Mouse (Mus musculus): Measurements from ENCODE around the gene Nav3. TPM values are rescaled to one million over a fixed set of nuclear protein-coding genes. Genes with fewer than 3 reads are reported as not detected.

Nav3 gene
- polyA plus RNA-seq, 1 experiment from 2014 or later: 17.6 TPM

- no peaks in the 10 kb centered on the region for H3K36me3 ChIP-seq (ENCODE audit: control insufficient read depth, insufficient read depth, low read length)
- 39% methylated on average over 4 of the region's 4 CpGs for WGBS
- no peak overlapping the region for H3K4me2 ChIP-seq (ENCODE audit: low read length)
- peak; percentile 44 for DNase-seq (ENCODE audit: low spot score)
- peak; percentile 34; the same call in 1 of the 2 replicates for ATAC-seq
- no peaks in the 10 kb centered on the region for H3K27me3 ChIP-seq (replicated peaks; ENCODE audit: control insufficient read depth, insufficient read depth, low read length)
- H3K4me1 ChIP-seq (ENCODE audit: control insufficient read depth, insufficient read depth, low read length): peaks cover 4% of the 10 kb centered on the region; the same call in 1 of the 2 replicates
- H3K27ac ChIP-seq (ENCODE audit: low read depth, low read length): no peak overlapping the region
- no peak overlapping the region; the same call in 1 of the 2 replicates for H3K9ac ChIP-seq (ENCODE audit: low read length)
- H3K4me3 ChIP-seq (ENCODE audit: low read depth, low read length): no peak overlapping the region
- no peaks in the 10 kb centered on the region for H3K9me3 ChIP-seq (replicated peaks; ENCODE audit: control insufficient read depth, low read length)
Observed at GRCm38 (mm10) chr10:109974177-109974576, 481.8 kb downstream of the Nav3 start.

- Histone ChIP-seq H3K9ac (ENCODE audit: low read length) (no peak overlapping the region), H3K4me1 (ENCODE audit: control insufficient read depth, insufficient read depth, low read length) (peaks cover 4% of the 10 kb centered on the region; the same call in 1 of the 2 replicates), H3K27me3 (replicated peaks; ENCODE audit: control insufficient read depth, insufficient read depth, low read length) (no peaks in the 10 kb centered on the region), H3K4me3 (ENCODE audit: low read depth, low read length) (no peak overlapping the region), H3K27ac (ENCODE audit: low read depth, low read length) (no peak overlapping the region), H3K9me3 (replicated peaks; ENCODE audit: control insufficient read depth, low read length) (no peaks in the 10 kb centered on the region), H3K36me3 (ENCODE audit: control insufficient read depth, insufficient read depth, low read length) (no peaks in the 10 kb centered on the region), H3K4me2 (ENCODE audit: low read length) (no peak overlapping the region)
- DNase-seq (ENCODE audit: low spot score) (no peak), ATAC-seq (no peak)
- 85% methylated on average over 3 of the region's 3 CpGs for WGBS
Observed at GRCm38 (mm10) chr10:109973483-109973882, 482.5 kb downstream of the Nav3 start.

- Histone ChIP-seq H3K9ac (ENCODE audit: low read length) (no peak overlapping the region), H3K36me3 (ENCODE audit: control insufficient read depth, insufficient read depth, low read length) (no peaks in the 10 kb centered on the region), H3K27ac (ENCODE audit: low read depth, low read length) (no peak overlapping the region), H3K4me2 (ENCODE audit: low read length) (no peak overlapping the region), H3K27me3 (replicated peaks; ENCODE audit: control insufficient read depth, insufficient read depth, low read length) (no peaks in the 10 kb centered on the region), H3K9me3 (replicated peaks; ENCODE audit: control insufficient read depth, low read length) (no peaks in the 10 kb centered on the region), H3K4me3 (ENCODE audit: low read depth, low read length) (no peak overlapping the region), H3K4me1 (ENCODE audit: control insufficient read depth, insufficient read depth, low read length) (no peaks in the 10 kb centered on the region)
- no peak for ATAC-seq
- 61% methylated on average over 3 of the region's 3 CpGs for WGBS
- DNase-seq (ENCODE audit: low spot score): peak; percentile 34
Observed at GRCm38 (mm10) chr10:109950296-109950695, 505.7 kb downstream of the Nav3 start.

GRCm38 (mm10) chr10:109929319-109929622 is 526.7 kb downstream of the Nav3 start:
- H3K36me3 ChIP-seq (ENCODE audit: control insufficient read depth, insufficient read depth, low read length): no peaks in the 10 kb centered on the region
- H3K4me1 ChIP-seq (ENCODE audit: control insufficient read depth, insufficient read depth, low read length): peaks cover 5% of the 10 kb centered on the region; the same call in 1 of the 2 replicates
- H3K27ac ChIP-seq (ENCODE audit: low read depth, low read length): no peak overlapping the region
- no peak overlapping the region for H3K4me3 ChIP-seq (ENCODE audit: low read depth, low read length)
- H3K9ac ChIP-seq (ENCODE audit: low read length): no peak overlapping the region
- no peak for ATAC-seq
- no peaks in the 10 kb centered on the region for H3K27me3 ChIP-seq (replicated peaks; ENCODE audit: control insufficient read depth, insufficient read depth, low read length)
- WGBS: 60% methylated on average over 5 of the region's 5 CpGs
- no peak for DNase-seq (ENCODE audit: low spot score)
- H3K4me2 ChIP-seq (ENCODE audit: low read length): no peak overlapping the region
- no peaks in the 10 kb centered on the region for H3K9me3 ChIP-seq (replicated peaks; ENCODE audit: control insufficient read depth, low read length)

DNA sequence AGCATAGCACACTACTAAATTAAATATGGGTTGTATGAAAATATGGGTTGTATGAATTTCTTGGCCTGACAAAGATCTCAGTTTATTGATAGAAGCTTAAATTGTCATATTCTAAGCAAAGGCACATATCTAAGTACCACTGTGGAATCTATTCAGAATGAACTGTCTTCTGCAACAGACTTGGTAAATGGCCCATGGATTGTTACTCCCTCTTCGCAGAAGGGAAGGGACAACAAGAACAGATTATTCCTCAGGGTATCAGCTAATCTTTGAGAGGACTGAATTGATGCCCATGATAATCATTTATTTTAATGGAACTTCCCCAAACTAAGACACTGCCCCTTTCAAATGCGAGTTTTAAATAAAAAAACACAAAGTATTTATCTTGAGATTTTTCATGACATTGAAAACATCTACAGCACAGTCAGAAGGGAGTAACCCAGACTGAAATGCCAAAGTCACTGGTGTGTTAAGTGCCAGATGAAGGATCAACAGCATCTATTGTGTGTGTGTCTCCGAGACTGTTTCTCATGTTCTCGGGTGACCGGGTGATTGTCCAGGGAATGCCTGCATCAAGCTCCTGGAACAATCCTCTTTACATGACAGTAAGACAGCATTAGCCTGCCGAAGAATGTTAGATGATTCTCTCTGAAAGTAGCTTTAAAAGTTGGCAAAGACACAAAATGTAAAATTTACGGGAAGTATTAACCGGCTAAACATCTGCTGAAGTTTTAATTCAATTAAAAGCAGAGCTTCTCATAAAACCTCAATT is 527.3 kb downstream of the Nav3 start:
- peaks cover 5% of the 10 kb centered on the region; the same call in 1 of the 2 replicates for H3K4me1 ChIP-seq (ENCODE audit: control insufficient read depth, insufficient read depth, low read length)
- no peaks in the 10 kb centered on the region for H3K9me3 ChIP-seq (replicated peaks; ENCODE audit: control insufficient read depth, low read length)
- ATAC-seq: no peak
- H3K4me3 ChIP-seq (ENCODE audit: low read depth, low read length): no peak overlapping the region
- DNase-seq (ENCODE audit: low spot score): no peak
- no peaks in the 10 kb centered on the region for H3K36me3 ChIP-seq (ENCODE audit: control insufficient read depth, insufficient read depth, low read length)
- 55% methylated on average over 8 of the region's 8 CpGs for WGBS
- H3K27ac ChIP-seq (ENCODE audit: low read depth, low read length): no peak overlapping the region
- H3K9ac ChIP-seq (ENCODE audit: low read length): no peak overlapping the region
- no peaks in the 10 kb centered on the region for H3K27me3 ChIP-seq (replicated peaks; ENCODE audit: control insufficient read depth, insufficient read depth, low read length)
- no peak overlapping the region for H3K4me2 ChIP-seq (ENCODE audit: low read length)

DNA sequence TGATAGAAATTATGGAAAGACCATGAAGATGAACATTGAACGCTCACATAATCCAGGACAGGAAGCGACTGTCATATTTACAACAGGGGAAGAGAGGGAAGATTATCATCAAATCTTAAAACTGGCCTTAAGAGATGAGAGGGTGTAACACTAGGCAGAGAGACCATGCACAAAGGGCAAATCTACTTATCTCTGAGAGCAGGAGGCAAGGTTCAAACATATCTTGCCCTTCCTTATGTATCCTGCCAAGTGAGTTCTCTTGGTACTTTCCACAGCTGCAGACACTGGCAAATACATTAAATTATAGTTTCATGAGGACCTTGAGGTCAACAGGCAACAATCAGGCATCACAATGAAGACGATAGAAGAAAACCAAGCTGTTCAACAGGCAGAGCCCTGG is 529.9 kb downstream of the Nav3 start:
- Histone ChIP-seq H3K27ac (ENCODE audit: low read depth, low read length) (no peak overlapping the region), H3K27me3 (replicated peaks; ENCODE audit: control insufficient read depth, insufficient read depth, low read length) (no peaks in the 10 kb centered on the region), H3K9ac (ENCODE audit: low read length) (no peak overlapping the region), H3K4me2 (ENCODE audit: low read length) (no peak overlapping the region), H3K9me3 (replicated peaks; ENCODE audit: control insufficient read depth, low read length) (no peaks in the 10 kb centered on the region), H3K36me3 (ENCODE audit: control insufficient read depth, insufficient read depth, low read length) (no peaks in the 10 kb centered on the region), H3K4me1 (ENCODE audit: control insufficient read depth, insufficient read depth, low read length) (peaks cover 5% of the 10 kb centered on the region; the same call in 1 of the 2 replicates), H3K4me3 (ENCODE audit: low read depth, low read length) (no peak overlapping the region)
- 88% methylated on average over 3 of the region's 3 CpGs for WGBS
- no peak for ATAC-seq
- DNase-seq (ENCODE audit: low spot score): no peak

GRCm38 (mm10) chr10:109924136-109924535 is 531.9 kb downstream of the Nav3 start:
- Histone ChIP-seq H3K36me3 (ENCODE audit: control insufficient read depth, insufficient read depth, low read length) (no peaks in the 10 kb centered on the region), H3K27me3 (replicated peaks; ENCODE audit: control insufficient read depth, insufficient read depth, low read length) (no peaks in the 10 kb centered on the region), H3K27ac (ENCODE audit: low read depth, low read length) (no peak overlapping the region), H3K4me2 (ENCODE audit: low read length) (no peak overlapping the region), H3K4me1 (ENCODE audit: control insufficient read depth, insufficient read depth, low read length) (peaks cover 6% of the 10 kb centered on the region), H3K4me3 (ENCODE audit: low read depth, low read length) (no peak overlapping the region), H3K9ac (ENCODE audit: low read length) (no peak overlapping the region), H3K9me3 (replicated peaks; ENCODE audit: control insufficient read depth, low read length) (no peaks in the 10 kb centered on the region)
- ATAC-seq (no peak), DNase-seq (ENCODE audit: low spot score) (no peak)
- 86% methylated on average over 2 of the region's 2 CpGs for WGBS

DNA sequence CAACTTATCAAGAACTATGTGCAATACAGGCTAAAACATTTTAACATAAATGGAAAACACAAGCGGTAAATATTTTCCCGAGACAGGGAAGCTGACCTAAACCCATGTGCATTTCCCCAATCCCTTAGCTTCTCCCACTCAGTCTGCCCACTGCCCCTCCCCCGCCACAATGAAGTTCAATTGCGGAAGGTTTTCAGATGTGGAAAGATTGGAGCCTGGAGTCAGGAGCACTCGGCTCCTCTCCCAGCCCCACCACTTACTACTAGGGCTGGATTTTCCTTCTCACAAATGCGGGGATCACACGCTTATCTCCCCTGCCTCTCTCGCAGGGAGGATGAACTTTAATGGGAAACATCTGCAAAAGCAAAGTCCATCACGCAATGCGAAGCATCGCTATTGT is 534.6 kb downstream of the Nav3 start:
- WGBS: 73% methylated on average over 11 of the region's 11 CpGs
- H3K4me2 ChIP-seq (ENCODE audit: low read length): peak overlapping the region; percentile 15; the same call in 1 of the 2 replicates

DNA sequence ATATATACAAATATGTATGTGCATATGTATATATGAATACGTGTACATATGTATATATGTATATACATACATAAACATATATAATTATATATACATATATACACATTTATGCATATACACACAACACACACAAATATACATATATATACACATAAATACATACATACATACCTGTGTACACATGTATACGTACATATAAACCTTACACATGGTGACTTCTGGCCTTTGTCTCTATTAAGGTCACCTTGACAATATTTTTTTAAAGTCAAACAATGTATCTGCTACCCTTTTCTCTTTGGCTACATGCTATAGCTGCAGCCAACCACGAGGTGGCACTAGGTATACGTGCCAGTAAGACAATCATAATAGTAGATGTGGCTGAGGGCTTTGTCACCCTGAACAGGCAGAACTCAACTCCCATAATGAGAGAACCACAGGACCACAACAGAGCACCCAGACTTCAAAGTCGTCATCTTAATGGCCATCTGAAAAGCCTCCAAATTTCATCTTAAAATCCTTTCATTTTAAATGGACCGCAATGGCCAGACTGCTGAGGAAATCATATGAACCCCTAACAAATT is 535.3 kb downstream of the Nav3 start:
- Histone ChIP-seq H3K27me3 (replicated peaks; ENCODE audit: control insufficient read depth, insufficient read depth, low read length) (no peaks in the 10 kb centered on the region), H3K4me1 (ENCODE audit: control insufficient read depth, insufficient read depth, low read length) (peaks cover 3% of the 10 kb centered on the region), H3K4me2 (ENCODE audit: low read length) (peak overlapping the region; percentile 15; the same call in 1 of the 2 replicates), H3K9me3 (replicated peaks; ENCODE audit: control insufficient read depth, low read length) (no peaks in the 10 kb centered on the region), H3K27ac (ENCODE audit: low read depth, low read length) (no peak overlapping the region), H3K4me3 (ENCODE audit: low read depth, low read length) (no peak overlapping the region), H3K36me3 (ENCODE audit: control insufficient read depth, insufficient read depth, low read length) (no peaks in the 10 kb centered on the region), H3K9ac (ENCODE audit: low read length) (no peak overlapping the region)
- peak; percentile 87 for DNase-seq (ENCODE audit: low spot score)
- ATAC-seq: peak; percentile 92
- 10% methylated on average over 6 of the region's 6 CpGs for WGBS

More for the DNA sequence above, 534.6 kb downstream of the Nav3 start:
- Histone ChIP-seq H3K9ac (ENCODE audit: low read length) (no peak overlapping the region), H3K27ac (ENCODE audit: low read depth, low read length) (no peak overlapping the region), H3K27me3 (replicated peaks; ENCODE audit: control insufficient read depth, insufficient read depth, low read length) (no peaks in the 10 kb centered on the region), H3K9me3 (replicated peaks; ENCODE audit: control insufficient read depth, low read length) (no peaks in the 10 kb centered on the region), H3K4me3 (ENCODE audit: low read depth, low read length) (no peak overlapping the region), H3K36me3 (ENCODE audit: control insufficient read depth, insufficient read depth, low read length) (no peaks in the 10 kb centered on the region), H3K4me1 (ENCODE audit: control insufficient read depth, insufficient read depth, low read length) (peaks cover 3% of the 10 kb centered on the region)
- peak; percentile 54; the same call in 1 of the 2 replicates for ATAC-seq
- no peak for DNase-seq (ENCODE audit: low spot score)

Measured in forebrain, embryonic 14.5 days (tissue).